Mouse (Mus musculus): ENCODE data around the gene Csf3r. TPM values are rescaled to one million over a fixed set of nuclear protein-coding genes. Genes with fewer than 3 reads are reported as not detected.

Csf3r gene
- polyA plus RNA-seq, 1 experiment = not detected

GRCm38 (mm10) chr4:126068842-126069241, 44.5 kb downstream of the Csf3r start:
- H3K4me1 ChIP-seq (ENCODE audit: control insufficient read depth, insufficient read depth, low read length) = no peaks in the 10 kb centered on the region
- no peak overlapping the region for H3K4me3 ChIP-seq (ENCODE audit: insufficient read depth, low read depth, low read length)
- no peak overlapping the region for H3K27ac ChIP-seq (ENCODE audit: insufficient read depth, low read depth, low read length)
- no peak for TF ChIP-seq CTCF (IDR thresholded peaks at IDR 0.05; ENCODE audit: insufficient read depth, low read depth, low read length)
- no peak for TF ChIP-seq POLR2A (IDR thresholded peaks at IDR 0.05; ENCODE audit: insufficient read depth, low read depth, low read length)
- WGBS = 86% methylated on average over 6 of the region's 6 CpGs

- no peak for TF ChIP-seq POLR2A (IDR thresholded peaks at IDR 0.05; ENCODE audit: insufficient read depth, low read depth, low read length)
- Histone ChIP-seq H3K27ac (ENCODE audit: insufficient read depth, low read depth, low read length) (no peak overlapping the region), H3K4me3 (ENCODE audit: insufficient read depth, low read depth, low read length) (no peak overlapping the region), H3K4me1 (ENCODE audit: control insufficient read depth, insufficient read depth, low read length) (peaks cover 3% of the 10 kb centered on the region)
- 76% methylated on average over 6 of the region's 6 CpGs for WGBS
Observed at GRCm38 (mm10) chr4:126077833-126078232, 53.5 kb downstream of the Csf3r start.

GRCm38 (mm10) chr4:126079266-126079665, 54.9 kb downstream of the Csf3r start:
- TF ChIP-seq CTCF (IDR thresholded peaks at IDR 0.05; ENCODE audit: insufficient read depth, low read depth, low read length) = no peak
- TF ChIP-seq POLR2A (IDR thresholded peaks at IDR 0.05; ENCODE audit: insufficient read depth, low read depth, low read length) = no peak
- Histone ChIP-seq H3K4me3 (ENCODE audit: insufficient read depth, low read depth, low read length) (no peak overlapping the region), H3K4me1 (ENCODE audit: control insufficient read depth, insufficient read depth, low read length) (peaks cover 3% of the 10 kb centered on the region), H3K27ac (ENCODE audit: insufficient read depth, low read depth, low read length) (no peak overlapping the region)
- 45% methylated on average over 4 of the region's 4 CpGs for WGBS

GRCm38 (mm10) chr4:126081601-126082000, 57.3 kb downstream of the Csf3r start:
- no peak overlapping the region for H3K4me3 ChIP-seq (ENCODE audit: insufficient read depth, low read depth, low read length)
- H3K4me1 ChIP-seq (ENCODE audit: control insufficient read depth, insufficient read depth, low read length) = peaks cover 5% of the 10 kb centered on the region
- 89% methylated on average over 1 of the region's 1 CpGs for WGBS
- H3K27ac ChIP-seq (ENCODE audit: insufficient read depth, low read depth, low read length) = no peak overlapping the region
- TF ChIP-seq CTCF (IDR thresholded peaks at IDR 0.05; ENCODE audit: insufficient read depth, low read depth, low read length) (no peak), POLR2A (IDR thresholded peaks at IDR 0.05; ENCODE audit: insufficient read depth, low read depth, low read length) (no peak)

- Histone ChIP-seq H3K27ac (ENCODE audit: insufficient read depth, low read depth, low read length) (no peak overlapping the region), H3K4me1 (ENCODE audit: control insufficient read depth, insufficient read depth, low read length) (peaks cover 5% of the 10 kb centered on the region), H3K4me3 (ENCODE audit: insufficient read depth, low read depth, low read length) (no peak overlapping the region)
- TF ChIP-seq POLR2A (IDR thresholded peaks at IDR 0.05; ENCODE audit: insufficient read depth, low read depth, low read length) = no peak
- TF ChIP-seq CTCF (IDR thresholded peaks at IDR 0.05; ENCODE audit: insufficient read depth, low read depth, low read length) = no peak
- 94% methylated on average over 9 of the region's 9 CpGs for WGBS
Observed at GRCm38 (mm10) chr4:126083021-126083420, 58.7 kb downstream of the Csf3r start.

- Histone ChIP-seq H3K27ac (ENCODE audit: insufficient read depth, low read depth, low read length) (no peak overlapping the region), H3K4me3 (ENCODE audit: insufficient read depth, low read depth, low read length) (no peak overlapping the region), H3K4me1 (ENCODE audit: control insufficient read depth, insufficient read depth, low read length) (0 out of 2 replicates have a peak, but pooled peaks cover 2% of the 10 kb centered on the region)
- TF ChIP-seq POLR2A (IDR thresholded peaks at IDR 0.05; ENCODE audit: insufficient read depth, low read depth, low read length) (no peak), CTCF (IDR thresholded peaks at IDR 0.05; ENCODE audit: insufficient read depth, low read depth, low read length) (no peak)
- 73% methylated on average over 8 of the region's 8 CpGs for WGBS
Observed at GRCm38 (mm10) chr4:126084382-126084781, 60.0 kb downstream of the Csf3r start.

GRCm38 (mm10) chr4:126085996-126086576, 61.7 kb downstream of the Csf3r start:
- H3K27ac ChIP-seq (ENCODE audit: insufficient read depth, low read depth, low read length) = no peak overlapping the region
- WGBS = 18% methylated on average over 7 of the region's 7 CpGs
- TF ChIP-seq POLR2A (IDR thresholded peaks at IDR 0.05; ENCODE audit: insufficient read depth, low read depth, low read length) (no peak), CTCF (IDR thresholded peaks at IDR 0.05; ENCODE audit: insufficient read depth, low read depth, low read length) (peak; percentile 60)
- no peak overlapping the region for H3K4me3 ChIP-seq (ENCODE audit: insufficient read depth, low read depth, low read length)
- 0 out of 2 replicates have a peak, but pooled peaks cover 2% of the 10 kb centered on the region for H3K4me1 ChIP-seq (ENCODE audit: control insufficient read depth, insufficient read depth, low read length)

GRCm38 (mm10) chr4:126090101-126090847, 65.9 kb downstream of the Csf3r start:
- no peak overlapping the region for H3K27ac ChIP-seq (ENCODE audit: insufficient read depth, low read depth, low read length)
- 0 out of 2 replicates have a peak, but pooled peaks cover 2% of the 10 kb centered on the region for H3K4me1 ChIP-seq (ENCODE audit: control insufficient read depth, insufficient read depth, low read length)
- TF ChIP-seq POLR2A (IDR thresholded peaks at IDR 0.05; ENCODE audit: insufficient read depth, low read depth, low read length) = no peak
- TF ChIP-seq CTCF (IDR thresholded peaks at IDR 0.05; ENCODE audit: insufficient read depth, low read depth, low read length) = no peak
- H3K4me3 ChIP-seq (ENCODE audit: insufficient read depth, low read depth, low read length) = no peak overlapping the region
- 83% methylated on average over 7 of the region's 7 CpGs for WGBS

- H3K4me1 ChIP-seq (ENCODE audit: control insufficient read depth, insufficient read depth, low read length) = 0 out of 2 replicates have a peak, but pooled peaks cover 2% of the 10 kb centered on the region
- H3K27ac ChIP-seq (ENCODE audit: insufficient read depth, low read depth, low read length) = no peak overlapping the region
- H3K4me3 ChIP-seq (ENCODE audit: insufficient read depth, low read depth, low read length) = no peak overlapping the region
- 87% methylated on average over 4 of the region's 4 CpGs for WGBS
- TF ChIP-seq CTCF (IDR thresholded peaks at IDR 0.05; ENCODE audit: insufficient read depth, low read depth, low read length) (no peak), POLR2A (IDR thresholded peaks at IDR 0.05; ENCODE audit: insufficient read depth, low read depth, low read length) (no peak)
Observed at GRCm38 (mm10) chr4:126090848-126091124, 66.4 kb downstream of the Csf3r start.
